ENCODE assay signal across 21 mouse cellular contexts in the genomic region with DNA sequence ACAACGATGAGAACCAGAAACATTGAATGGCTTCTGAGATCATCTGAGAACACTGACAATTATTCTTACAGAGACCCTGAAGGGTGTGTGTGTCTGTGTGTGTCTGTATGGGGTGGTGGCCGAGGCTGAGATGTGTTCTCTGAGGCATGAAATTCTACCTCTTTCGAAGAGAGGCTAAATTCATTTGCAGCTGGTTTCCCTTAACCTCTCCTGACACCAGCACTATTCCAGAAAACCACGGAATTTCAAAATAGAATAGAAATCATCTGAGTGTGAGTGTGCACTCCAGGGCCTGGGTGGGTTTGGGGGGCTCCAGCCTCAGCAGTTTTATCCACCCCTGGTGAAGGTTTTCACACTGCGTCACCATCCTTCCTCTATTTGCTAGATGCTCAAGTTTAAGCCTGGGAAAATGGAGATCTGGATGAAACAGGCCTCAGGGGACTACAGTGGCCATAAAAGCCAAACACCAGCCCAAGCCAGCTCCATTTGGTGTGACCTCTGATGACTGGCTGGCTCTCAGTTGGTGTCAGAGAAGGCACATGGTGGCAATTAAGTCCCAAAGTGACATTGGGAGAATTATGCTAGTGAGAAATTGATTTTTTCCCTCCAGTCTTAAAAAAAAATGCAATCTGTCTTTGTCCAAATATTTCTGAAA. TPM values are rescaled to one million over a fixed set of nuclear protein-coding genes. Genes with fewer than 3 reads are reported as not detected.
A peak's percentile ranks its signal among the peaks of the same experiment; 100 is the strongest.
DNase-seq lines count a peak whose midpoint lies in the region; ATAC-seq and TF ChIP-seq lines count a peak whose summit lies in the region.
"Had no signal": no experiment of that assay in that cellular context is flagged by ENCODE, and none has a peak within 500 bp of the region (broad histone marks: within the 10 kb centered on the region; RNA-seq: fewer than 3 reads in every experiment).

No protein-coding gene starts in this region.

- H3K36me3 ChIP-seq in hindbrain, embryonic 13.5 days = no peaks in the 10 kb centered on the region
- no peaks in the 10 kb centered on the region for H3K36me3 ChIP-seq in hindbrain, postnatal 0 days (ENCODE audit: insufficient read depth, low read length)
- no peaks in the 10 kb centered on the region for H3K36me3 ChIP-seq in neural tube, embryonic 15.5 days
- H3K36me3 ChIP-seq in forebrain, embryonic 11.5 days (ENCODE audit: control insufficient read depth, insufficient read depth, low read length) = no peaks in the 10 kb centered on the region
- H3K36me3 ChIP-seq: limb, embryonic 15.5 days; stomach, embryonic 15.5 days had no signal

- peaks cover 20% of the 10 kb centered on the region for H3K4me1 ChIP-seq in hindbrain, embryonic 13.5 days (replicated peaks)
- H3K4me1 ChIP-seq in hindbrain, postnatal 0 days (ENCODE audit: insufficient read depth, low read length) = no peaks in the 10 kb centered on the region
- H3K4me1 ChIP-seq in neural tube, embryonic 15.5 days = peaks cover 33% of the 10 kb centered on the region
- no peaks in the 10 kb centered on the region for H3K4me1 ChIP-seq in forebrain, embryonic 11.5 days (replicated peaks; ENCODE audit: control insufficient read depth, insufficient read depth, low read length)
- H3K4me1 ChIP-seq: forebrain, embryonic 13.5 days had no signal

- H3K4me3 ChIP-seq in hindbrain, embryonic 13.5 days = no peak overlapping the region
- no peak overlapping the region for H3K4me3 ChIP-seq in hindbrain, postnatal 0 days (ENCODE audit: low read length)
- no peak overlapping the region for H3K4me3 ChIP-seq in neural tube, embryonic 15.5 days (replicated peaks)
- no peak overlapping the region for H3K4me3 ChIP-seq in forebrain, embryonic 11.5 days (ENCODE audit: low read depth, low read length)
- H3K4me3 ChIP-seq: forebrain, embryonic 13.5 days; limb, embryonic 15.5 days; stomach, embryonic 15.5 days had no signal

- peak overlapping the region; percentile 46; the same call in 1 of the 2 replicates for H3K27ac ChIP-seq in hindbrain, embryonic 13.5 days
- no peak overlapping the region for H3K27ac ChIP-seq in hindbrain, postnatal 0 days
- H3K27ac ChIP-seq in neural tube, embryonic 15.5 days (replicated peaks) = 0 out of 2 replicates have a peak overlapping the region, but pooled peaks have one; percentile 6
- H3K27ac ChIP-seq in forebrain, embryonic 11.5 days (ENCODE audit: low read depth, low read length) = no peak overlapping the region
- H3K27ac ChIP-seq: forebrain, embryonic 13.5 days; limb, embryonic 15.5 days; stomach, embryonic 15.5 days had no signal

- WGBS in hindbrain, embryonic 13.5 days = 52% methylated on average over 5 of the region's 5 CpGs
- WGBS in hindbrain, postnatal 0 days = 56% methylated on average over 5 of the region's 5 CpGs
- WGBS in neural tube, embryonic 15.5 days = 46% methylated on average over 5 of the region's 5 CpGs
- WGBS in forebrain, embryonic 11.5 days = 57% methylated on average over 5 of the region's 5 CpGs

- H3K27me3 ChIP-seq in hindbrain, embryonic 13.5 days = no peaks in the 10 kb centered on the region
- H3K27me3 ChIP-seq in hindbrain, postnatal 0 days (ENCODE audit: insufficient read depth, low read length) = no peaks in the 10 kb centered on the region
- no peaks in the 10 kb centered on the region for H3K27me3 ChIP-seq in neural tube, embryonic 15.5 days (replicated peaks)
- H3K27me3 ChIP-seq in forebrain, embryonic 11.5 days (ENCODE audit: control insufficient read depth, insufficient read depth, low read length) = no peaks in the 10 kb centered on the region
- H3K27me3 ChIP-seq: forebrain, embryonic 13.5 days; limb, embryonic 15.5 days; stomach, embryonic 15.5 days had no signal

- no peak for DNase-seq in hindbrain, postnatal 0 days (ENCODE audit: low spot score)
- peak; percentile 14 for DNase-seq in retina, postnatal 1 day
- no peak for DNase-seq in retina, embryonic 14.5 days (ENCODE audit: low spot score)
- DNase-seq in fibroblast of lung, adult 2 months (ENCODE audit: low read depth) = peak; percentile 17
- DNase-seq in right cerebral cortex, adult 2 months (ENCODE audit: low spot score in 2 of 2) = no peak
- DNase-seq in forebrain, embryonic 11.5 days (ENCODE audit: low spot score) = no peak
- DNase-seq: adrenal gland, adult 8-10 months; cerebellum, adult 18-20 months; kidney, postnatal 25 days; layer of hippocampus, postnatal 36 days; liver, postnatal 0 days; right cerebral cortex, adult 18-20 months; spleen, adult 18-20 months; thymus, postnatal 14 days had no signal

- H3K9ac ChIP-seq in hindbrain, embryonic 13.5 days = no peak overlapping the region
- H3K9ac ChIP-seq in hindbrain, postnatal 0 days (replicated peaks; ENCODE audit: low read length) = no peak overlapping the region
- no peak overlapping the region for H3K9ac ChIP-seq in neural tube, embryonic 15.5 days (replicated peaks)
- no peak overlapping the region for H3K9ac ChIP-seq in forebrain, embryonic 11.5 days (ENCODE audit: low read length)
- H3K9ac ChIP-seq: forebrain, embryonic 13.5 days; limb, embryonic 15.5 days; liver, postnatal 0 days; stomach, embryonic 15.5 days had no signal

- no peaks in the 10 kb centered on the region for H3K9me3 ChIP-seq in hindbrain, embryonic 13.5 days
- H3K9me3 ChIP-seq in hindbrain, postnatal 0 days (ENCODE audit: low read length) = no peaks in the 10 kb centered on the region
- no peaks in the 10 kb centered on the region for H3K9me3 ChIP-seq in neural tube, embryonic 15.5 days (replicated peaks)
- H3K9me3 ChIP-seq in forebrain, embryonic 11.5 days (ENCODE audit: control insufficient read depth, low read length) = no peaks in the 10 kb centered on the region
- H3K9me3 ChIP-seq: forebrain, embryonic 13.5 days; limb, embryonic 15.5 days; stomach, embryonic 15.5 days had no signal

- no peak overlapping the region for H3K4me2 ChIP-seq in hindbrain, embryonic 13.5 days
- H3K4me2 ChIP-seq in hindbrain, postnatal 0 days (ENCODE audit: low read depth, low read length) = no peak overlapping the region
- H3K4me2 ChIP-seq in neural tube, embryonic 15.5 days = no peak overlapping the region
- H3K4me2 ChIP-seq in forebrain, embryonic 11.5 days (ENCODE audit: low read depth, low read length, severe bottlenecking) = no peak overlapping the region
- H3K4me2 ChIP-seq: forebrain, embryonic 13.5 days; limb, embryonic 15.5 days; stomach, embryonic 15.5 days had no signal

- no peak for ATAC-seq in hindbrain, embryonic 13.5 days (ENCODE audit: low FRiP score)
- ATAC-seq in hindbrain, postnatal 0 days = no peak
- ATAC-seq in neural tube, embryonic 15.5 days (ENCODE audit: low FRiP score) = no peak
- no peak for ATAC-seq in forebrain, embryonic 11.5 days (replicated peaks; ENCODE audit: low FRiP score)
- ATAC-seq: forebrain, embryonic 13.5 days; inflammation-experienced regulatory T-cells, adult 6 months; liver, postnatal 0 days; midbrain, embryonic 16.5 days had no signal

- no peak for TF ChIP-seq CTCF in hindbrain, postnatal 0 days (IDR thresholded peaks at IDR 0.05; ENCODE audit: low read depth)

RNA-seq across cellular contexts. Expression of a gene that starts 56.6 kb away (rescaled TPM):
- polyA plus RNA-seq in hindbrain, embryonic 13.5 days (2015; fragmentation: Nextera tagmentation; extraction: Ambion mirVana) = 8.7 and 9.3 TPM in 2 replicates
- total RNA-seq in hindbrain, postnatal 0 days (2014; rRNA removed) = 59.7 and 60.5 TPM in 2 replicates
- polyA plus RNA-seq in hindbrain, postnatal 0 days (2015; fragmentation: Nextera tagmentation; extraction: Ambion mirVana) = 5.2 and 5.8 TPM in 2 replicates
- 10.6 and 11.1 TPM in 2 replicates for polyA plus RNA-seq in neural tube, embryonic 15.5 days (2015; fragmentation: Nextera tagmentation; extraction: Ambion mirVana)
- 6.0 and 8.1 TPM in 2 replicates for polyA plus RNA-seq in forebrain, embryonic 11.5 days (2014; fragmentation: Nextera tagmentation; extraction: Ambion mirVana)
- polyA plus RNA-seq: inflammation-experienced regulatory T-cells, adult 6 months had no signal

Comparison
In these comparisons a context has a peak if more than half of its experiments do, and no peak if none do; other contexts are left out.
1. H3K27ac ChIP-seq: peak in hindbrain, embryonic 13.5 days (single experiment) and neural tube, embryonic 15.5 days (single experiment); none in hindbrain, postnatal 0 days (single experiment) and forebrain, embryonic 11.5 days (single experiment).
2. DNase-seq: peak in retina, postnatal 1 day (single experiment) and fibroblast of lung, adult 2 months (single experiment); none in hindbrain, postnatal 0 days (single experiment), retina, embryonic 14.5 days (single experiment), right cerebral cortex, adult 2 months (0 of 2) and forebrain, embryonic 11.5 days (single experiment).